Mouse (Mus musculus): ENCODE results near the gene Gigyf2. TPM values are rescaled to one million over a fixed set of nuclear protein-coding genes. Genes with fewer than 3 reads are reported as not detected.

The Gigyf2 gene
- total RNA-seq, 2 experiments from 2014 or later: 135 to 140 TPM

DNA sequence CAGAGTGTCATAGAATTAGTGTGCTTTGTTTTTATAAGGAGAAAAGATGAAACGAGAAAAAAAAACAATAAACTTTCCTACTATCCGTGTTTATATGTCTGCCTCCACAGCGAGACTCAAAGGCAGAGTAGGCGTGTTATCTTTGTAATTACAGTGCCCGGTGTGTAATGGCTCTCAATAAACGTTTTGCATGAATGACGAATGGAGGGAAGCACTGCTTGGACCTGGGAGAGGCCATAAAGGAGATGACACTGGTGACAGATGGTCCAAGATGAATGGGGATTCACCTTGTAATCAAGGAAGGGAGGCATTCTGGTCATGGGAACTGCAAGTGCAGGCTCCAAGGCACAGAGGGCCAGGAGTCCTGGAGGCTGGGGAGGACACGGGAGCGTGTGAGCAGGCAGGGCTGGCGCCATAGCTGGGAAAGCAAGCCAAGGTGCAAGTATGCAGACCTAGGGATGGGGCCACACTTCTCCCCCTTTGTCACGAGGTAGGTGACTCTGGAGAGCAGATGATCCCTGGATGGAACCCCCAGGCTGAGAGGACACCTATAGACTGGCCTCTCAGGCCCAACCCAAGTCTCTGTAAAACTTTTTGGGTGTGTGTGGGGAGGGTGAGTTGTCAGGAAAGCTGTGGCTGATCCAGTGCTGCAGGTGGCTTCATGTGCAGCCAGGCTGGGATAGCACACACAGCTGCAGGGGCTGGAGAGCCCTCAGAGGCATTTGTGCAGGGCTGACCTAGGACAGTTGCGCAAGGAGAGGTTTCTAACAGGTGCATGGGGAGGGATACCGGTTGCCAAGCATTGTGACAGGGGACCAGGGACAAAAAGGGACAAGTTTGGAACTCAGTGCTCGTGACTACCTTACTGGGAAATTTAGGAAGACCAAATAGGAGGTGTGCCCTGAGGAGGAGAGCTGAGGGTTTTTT lies 26.2 kb upstream of the Gigyf2 start:
- no peak overlapping the region for H3K27ac ChIP-seq
- intact Hi-C loops (cut with DNase I): no loop called here
- no peak for TF ChIP-seq CTCF (IDR thresholded peaks at IDR 0.05)
- no peak for DNase-seq (ENCODE audit: extremely low spot score in 1 of 2, low spot score in 2 of 2)
- H3K4me3 ChIP-seq: no peak overlapping the region

DNA sequence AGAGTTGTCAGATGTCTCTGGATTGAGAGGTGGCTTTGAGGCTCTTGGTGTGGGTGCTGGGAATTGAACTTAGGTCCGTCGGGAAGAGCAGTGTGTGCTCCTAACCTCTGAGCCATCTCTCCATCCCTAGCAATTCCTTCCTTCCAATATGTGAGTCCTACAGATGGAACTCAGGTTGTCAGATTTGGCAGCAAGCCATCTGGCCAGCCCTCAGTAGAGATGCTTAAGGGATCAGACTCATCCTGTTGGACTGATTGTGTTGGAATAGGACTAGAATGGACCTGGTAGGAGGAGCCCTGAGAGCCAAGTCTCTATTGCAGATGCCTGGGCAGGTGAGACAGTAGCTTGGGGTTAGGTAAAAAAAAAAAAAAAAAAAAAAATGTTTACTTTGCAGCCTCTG lies 24.8 kb upstream of the Gigyf2 start:
- H3K4me3 ChIP-seq: no peak overlapping the region
- H3K27ac ChIP-seq: no peak overlapping the region
- TF ChIP-seq CTCF (IDR thresholded peaks at IDR 0.05): no peak
- no peak for DNase-seq (ENCODE audit: extremely low spot score in 1 of 2, low spot score in 2 of 2)
- intact Hi-C loops (cut with DNase I): no loop called here

DNA sequence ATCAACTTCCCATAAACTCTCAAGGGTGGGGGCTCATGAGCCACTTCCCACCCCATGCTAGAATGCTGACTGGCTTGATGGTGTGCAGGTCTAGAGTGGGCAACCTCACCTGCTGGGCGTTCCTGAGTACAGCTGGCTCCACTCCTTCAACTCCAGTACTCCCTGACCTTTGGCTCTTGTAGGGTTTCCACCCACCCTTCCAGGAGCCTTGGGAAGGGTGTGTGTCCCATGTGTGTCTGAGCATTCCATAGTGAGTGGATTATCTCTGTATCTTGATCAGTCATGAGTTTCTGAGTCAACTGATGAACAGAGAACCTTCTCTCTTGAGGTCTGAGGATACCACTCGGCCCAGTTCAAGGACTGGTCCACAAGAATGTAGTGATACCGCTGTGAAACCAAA lies 17.8 kb upstream of the Gigyf2 start:
- H3K27ac ChIP-seq: no peak overlapping the region
- TF ChIP-seq CTCF (IDR thresholded peaks at IDR 0.05): no peak
- no peak for DNase-seq (ENCODE audit: extremely low spot score in 1 of 2, low spot score in 2 of 2)
- intact Hi-C loops (cut with DNase I): no loop called here
- H3K4me3 ChIP-seq: no peak overlapping the region

DNA sequence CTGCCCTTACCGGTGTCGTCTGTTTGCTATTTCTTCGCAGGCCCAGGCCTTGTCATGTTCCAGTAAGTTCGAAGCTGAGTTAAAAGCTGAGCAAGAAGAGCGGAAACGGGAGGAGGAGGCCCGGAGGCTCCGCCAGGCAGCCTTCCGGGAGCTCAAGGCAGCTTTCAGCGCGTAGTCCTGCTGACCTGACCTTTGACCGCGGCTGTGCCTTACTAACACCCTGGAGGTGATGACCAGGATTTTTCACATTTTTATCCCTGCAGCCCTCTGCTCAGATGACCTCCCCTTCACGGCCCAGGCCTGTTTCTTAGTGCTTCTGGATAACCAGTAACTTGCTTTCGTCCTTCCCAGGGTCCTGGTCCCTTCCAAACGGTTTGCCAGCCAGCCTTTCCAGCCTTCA lies 17.2 kb upstream of the Gigyf2 start:
- TF ChIP-seq CTCF (IDR thresholded peaks at IDR 0.05): no peak
- no peak overlapping the region for H3K27ac ChIP-seq
- intact Hi-C loops (cut with DNase I): no loop called here
- DNase-seq (ENCODE audit: extremely low spot score in 1 of 2, low spot score in 2 of 2): no peak
- no peak overlapping the region for H3K4me3 ChIP-seq

DNA sequence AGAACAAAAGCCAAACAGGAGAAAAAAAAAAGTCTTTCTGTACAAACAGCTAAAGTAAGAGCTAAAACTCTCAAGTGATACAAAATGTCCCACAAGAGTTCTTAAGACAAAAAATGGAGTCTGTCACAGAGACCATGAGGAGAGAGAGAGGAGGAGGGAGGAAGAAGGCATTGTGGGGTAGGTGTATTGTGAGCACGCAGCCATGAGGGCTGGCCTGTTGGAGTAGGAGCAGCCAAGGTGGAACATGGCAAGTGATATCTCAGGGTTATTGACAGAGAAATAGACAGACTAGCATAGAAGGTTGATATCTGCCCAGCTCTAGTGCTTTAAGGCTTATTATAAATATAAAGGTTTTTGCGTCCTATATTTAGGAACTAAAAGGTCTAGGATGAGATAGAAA lies 14.1 kb upstream of the Gigyf2 start:
- DNase-seq (ENCODE audit: extremely low spot score in 1 of 2, low spot score in 2 of 2): no peak
- no peak for TF ChIP-seq CTCF (IDR thresholded peaks at IDR 0.05)
- H3K27ac ChIP-seq: no peak overlapping the region
- H3K4me3 ChIP-seq: no peak overlapping the region
- intact Hi-C loops (cut with DNase I): no loop called here

DNA sequence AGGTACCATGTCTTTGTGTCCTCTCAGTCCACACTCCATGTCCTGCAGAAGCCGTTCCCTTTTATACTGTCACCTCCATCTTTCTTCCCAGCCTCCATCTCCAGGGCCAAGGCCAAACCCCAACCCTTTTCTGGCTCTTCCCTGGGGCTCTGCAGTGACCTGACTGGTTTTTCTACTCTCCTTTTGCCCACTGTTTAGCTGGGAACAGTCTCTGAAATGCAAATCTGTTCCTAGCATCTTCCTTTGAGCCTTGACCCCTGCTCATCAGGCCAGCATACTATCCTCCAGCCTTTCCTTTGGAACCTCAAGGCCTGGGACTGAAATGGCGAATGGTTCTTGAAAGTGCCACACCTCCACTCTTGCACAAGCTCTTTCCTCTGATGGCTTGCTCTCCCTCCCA lies 13.7 kb upstream of the Gigyf2 start:
- intact Hi-C loops (cut with DNase I): no loop called here
- TF ChIP-seq CTCF (IDR thresholded peaks at IDR 0.05): no peak
- no peak overlapping the region for H3K4me3 ChIP-seq
- no peak for DNase-seq (ENCODE audit: extremely low spot score in 1 of 2, low spot score in 2 of 2)
- H3K27ac ChIP-seq: no peak overlapping the region

DNA sequence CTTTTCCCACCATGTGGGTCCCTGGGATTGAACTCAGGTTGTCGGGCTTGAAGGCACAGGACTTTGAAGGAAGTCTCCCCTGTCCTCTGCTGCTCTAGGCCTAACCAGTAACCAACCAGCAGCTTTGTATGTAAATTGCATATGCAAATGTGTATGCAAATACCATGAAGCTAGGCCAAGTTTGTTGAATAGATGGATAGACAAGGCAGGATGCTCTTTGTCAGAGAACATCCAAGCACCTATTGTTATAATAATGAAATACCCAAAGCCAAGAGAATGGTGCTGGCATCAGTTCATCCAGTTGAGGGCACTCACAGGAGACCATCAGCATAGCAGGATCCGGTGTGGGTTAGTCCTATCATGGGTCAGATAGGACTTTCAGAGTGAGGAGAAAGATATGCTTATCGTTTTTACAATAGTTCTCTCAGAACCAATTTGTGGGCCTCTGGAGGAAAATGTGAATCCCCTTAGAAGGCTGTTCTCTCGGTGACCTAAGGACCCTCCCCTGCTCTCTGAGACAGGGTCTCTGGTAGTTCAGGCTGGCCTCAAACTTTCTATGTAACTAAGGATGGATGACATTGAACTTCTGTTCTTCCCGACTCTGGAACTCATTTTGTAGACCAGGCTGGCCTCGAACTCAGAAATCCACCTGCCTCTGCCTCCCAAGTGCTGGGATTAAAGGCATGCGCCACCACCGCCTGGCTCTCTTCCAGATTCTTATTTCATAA lies 12.8 kb upstream of the Gigyf2 start:
- intact Hi-C loops (cut with DNase I): no loop called here
- Histone ChIP-seq H3K4me3 (no peak overlapping the region), H3K27ac (no peak overlapping the region)
- DNase-seq (ENCODE audit: extremely low spot score in 1 of 2, low spot score in 2 of 2): no peak
- no peak for TF ChIP-seq CTCF (IDR thresholded peaks at IDR 0.05)

DNA sequence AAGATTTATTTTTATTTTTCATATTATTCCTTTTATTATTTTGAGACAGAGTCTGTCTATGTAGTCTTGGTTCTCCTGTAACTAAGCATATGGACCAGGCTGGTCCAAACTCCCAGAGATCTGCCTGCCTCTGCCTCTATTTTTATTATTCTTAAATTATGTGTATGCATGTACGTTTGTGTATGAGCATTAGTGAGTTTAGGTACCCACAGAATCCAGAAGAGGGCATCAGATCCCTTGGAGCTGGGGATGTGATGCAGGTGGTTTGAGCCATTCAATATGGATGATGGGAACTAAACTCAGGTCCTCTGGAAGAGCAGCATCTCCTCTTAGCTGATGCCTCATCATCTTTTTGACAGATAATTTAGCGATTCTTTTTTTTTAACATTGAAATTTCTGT lies 11.4 kb upstream of the Gigyf2 start:
- TF ChIP-seq CTCF (IDR thresholded peaks at IDR 0.05): no peak

DNA sequence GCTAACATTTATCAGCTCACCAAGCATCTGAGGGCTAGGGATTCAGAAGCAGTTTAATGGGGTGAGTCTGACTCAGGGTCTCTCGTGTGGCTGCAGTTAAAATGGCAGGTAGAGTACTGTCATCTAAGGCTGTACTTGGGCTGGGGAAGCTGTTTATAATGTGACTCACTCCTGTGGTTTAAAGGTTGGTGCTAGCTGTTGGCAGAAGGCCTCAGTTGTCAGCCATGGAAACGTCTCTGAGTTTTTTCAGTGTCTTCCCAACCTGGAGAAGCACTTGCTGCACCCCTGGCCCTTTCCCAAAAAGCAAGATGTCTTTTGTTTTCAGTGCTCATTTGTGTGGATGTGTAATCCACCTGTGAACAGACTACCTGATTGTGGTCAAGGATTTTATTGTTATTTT lies 10.9 kb upstream of the Gigyf2 start:
- DNase-seq (ENCODE audit: extremely low spot score in 1 of 2, low spot score in 2 of 2): no peak
- Histone ChIP-seq H3K4me3 (no peak overlapping the region), H3K27ac (no peak overlapping the region)
- no peak for TF ChIP-seq CTCF (IDR thresholded peaks at IDR 0.05)
- intact Hi-C loops (cut with DNase I): no loop called here

More for the DNA sequence above, 11.4 kb upstream of the Gigyf2 start:
- intact Hi-C loops (cut with DNase I): no loop called here
- no peak for DNase-seq (ENCODE audit: extremely low spot score in 1 of 2, low spot score in 2 of 2)
- Histone ChIP-seq H3K27ac (no peak overlapping the region), H3K4me3 (no peak overlapping the region)

DNA sequence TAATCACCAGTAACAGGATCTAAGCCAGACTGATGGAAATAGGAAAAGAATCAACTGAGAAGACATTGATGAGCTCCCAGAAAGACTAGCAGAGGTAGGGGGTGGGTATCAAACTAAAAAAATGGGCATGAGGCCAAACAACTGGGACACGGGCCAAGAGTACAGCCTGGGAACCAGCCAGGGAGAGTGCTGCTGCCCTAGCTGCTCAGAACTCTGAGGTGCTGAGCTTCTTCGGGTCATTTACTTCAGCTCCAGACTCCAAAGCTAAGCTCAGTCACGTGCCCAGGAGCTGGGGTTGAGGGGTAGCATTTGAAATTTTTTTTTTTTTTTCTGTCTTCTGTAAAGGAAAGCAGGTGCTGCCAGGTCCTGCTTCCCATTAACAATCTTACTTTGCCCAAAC lies 10.1 kb upstream of the Gigyf2 start:
- DNase-seq (ENCODE audit: extremely low spot score in 1 of 2, low spot score in 2 of 2): peak; percentile 19 to 23
- no peak for TF ChIP-seq CTCF (IDR thresholded peaks at IDR 0.05)
- intact Hi-C loops (cut with DNase I): no loop called here
- Histone ChIP-seq H3K4me3 (no peak overlapping the region), H3K27ac (no peak overlapping the region)

DNA sequence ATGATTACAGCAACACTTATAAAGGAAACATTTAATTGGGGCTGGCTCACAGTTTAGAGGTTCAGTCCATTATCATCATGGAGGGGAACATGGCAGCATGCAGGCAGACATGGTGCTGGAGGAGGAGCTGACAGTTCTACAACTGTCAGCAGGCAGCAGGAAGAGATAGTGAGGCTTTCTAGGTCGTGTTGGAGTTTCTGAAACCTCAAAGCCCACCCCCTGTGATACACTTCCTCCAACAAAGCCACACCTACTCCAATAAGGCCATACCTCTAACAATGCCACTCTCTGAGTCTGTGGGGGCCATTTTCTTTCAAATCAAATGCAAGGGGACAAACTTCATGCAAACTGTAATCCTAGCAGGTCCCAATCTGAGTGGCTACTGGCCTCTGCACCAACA lies 5.7 kb upstream of the Gigyf2 start:
- TF ChIP-seq CTCF (IDR thresholded peaks at IDR 0.05): no peak
- Histone ChIP-seq H3K4me3 (no peak overlapping the region), H3K27ac (no peak overlapping the region)
- DNase-seq (ENCODE audit: extremely low spot score in 1 of 2, low spot score in 2 of 2): no peak
- intact Hi-C loops (cut with DNase I): no loop called here

DNA sequence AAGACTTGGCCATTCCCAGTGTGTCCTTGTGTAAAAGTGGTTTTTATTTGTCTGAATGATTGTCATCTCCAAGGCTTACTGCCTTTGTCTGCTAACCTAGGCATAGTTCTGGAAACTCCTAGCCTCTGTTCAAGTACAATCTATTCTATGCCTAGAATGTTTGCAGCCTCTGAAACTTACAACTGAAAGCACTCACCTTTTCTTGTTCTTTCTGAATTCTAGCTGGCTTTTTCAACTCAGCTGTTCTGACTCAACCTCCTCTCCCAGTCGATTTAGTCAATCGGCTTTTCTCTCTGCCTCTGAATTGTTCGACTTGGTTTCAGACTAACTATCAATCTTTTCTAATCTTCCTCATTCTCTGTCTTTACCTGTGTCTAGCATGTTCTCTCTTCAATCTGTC lies 4.0 kb upstream of the Gigyf2 start:
- no peak overlapping the region for H3K4me3 ChIP-seq
- no peak for DNase-seq (ENCODE audit: extremely low spot score in 1 of 2, low spot score in 2 of 2)
- no peak for TF ChIP-seq CTCF (IDR thresholded peaks at IDR 0.05)
- H3K27ac ChIP-seq: no peak overlapping the region
- intact Hi-C loops (cut with DNase I): no loop called here

All from left cerebral cortex, adult 2 months (tissue).